Mouse (Mus musculus) ES-E14 (cell line): ENCODE measurements at regions not wholly inside any gene's neighbourhood (a gene's known extent, or its start where the extent isn't known, plus 50 kb on each side); places are given as distances from the start of the nearest gene placed in this dataset.

Source experiments
- CHD2 ChIP-seq: IDR thresholded peaks from 2 replicates; pipeline ENCODE4 v1.6.1; 2014; ENCODE audit warnings: mild to moderate bottlenecking, low read depth, low read length, inconsistent platforms
- HCFC1 ChIP-seq: IDR thresholded peaks from 2 replicates; pipeline ENCODE4 v1.6.1; 2012; ENCODE audit warnings: low read length, inconsistent platforms, borderline replicate concordance; ENCODE audit not compliant: insufficient read depth
- MAFK ChIP-seq: IDR thresholded peaks from 2 replicates; pipeline ENCODE4 v1.6.1; 2014; ENCODE audit warnings: mild to moderate bottlenecking, low read depth, low read length, inconsistent platforms; ENCODE audit not compliant: insufficient read depth
- ZC3H11A ChIP-seq: IDR thresholded peaks from 2 replicates; pipeline ENCODE4 v1.6.1; 2012; ENCODE audit warnings: low read depth, mild to moderate bottlenecking, inconsistent platforms, low read length, borderline replicate concordance
- ZNF384 ChIP-seq: IDR thresholded peaks from 2 replicates; pipeline ENCODE4 v1.6.1; 2012; ENCODE audit warnings: low read depth, low read length, inconsistent platforms

DNA sequence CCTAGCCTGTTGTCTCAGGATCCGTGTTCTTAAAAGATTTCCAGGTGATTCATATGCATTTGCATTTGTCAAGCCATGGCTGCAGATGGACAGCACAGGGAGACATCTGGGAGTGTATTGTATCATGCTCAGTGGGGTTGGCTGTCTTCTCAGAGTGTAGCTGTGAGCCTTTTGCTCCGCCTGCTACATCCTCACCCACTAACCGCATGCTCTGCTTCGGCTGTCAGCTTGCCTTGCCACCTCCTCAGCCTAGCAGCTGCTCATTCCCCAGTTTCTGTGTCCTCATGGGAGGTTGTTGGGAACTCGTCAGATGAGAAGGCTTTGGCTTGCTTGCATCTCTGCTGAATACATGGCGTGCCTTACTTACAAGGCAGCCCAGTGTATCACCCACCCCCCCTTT, 174.5 kb upstream of the C9orf72 start:
- no peak for TF ChIP-seq CHD2
- no peak for TF ChIP-seq MAFK
- no peak for TF ChIP-seq HCFC1
- no peak for TF ChIP-seq ZNF384
- no peak for TF ChIP-seq ZC3H11A
